Mouse (Mus musculus) liver, embryonic 13.5 days (tissue): ENCODE results near the gene Ube2g1. TPM values are rescaled to one million over a fixed set of nuclear protein-coding genes. Genes with fewer than 3 reads are reported as not detected.

Experiments used
- microRNA-seq: library from miRNA; unstranded; fragments of <30 nt; microRNA quantifications from one replicate; pipeline ENCODE4, GENCODE M21; 2016
- polyA plus RNA-seq: library from polyadenylated mRNA; unstranded; fragments of >200 nt; fragmentation: Nextera tagmentation; extraction: Ambion mirVana; gene quantifications from 2 replicates; pipeline ENCODE4 v1.2.1, GENCODE M21; 2015

The Ube2g1 gene
- polyA plus RNA-seq, 1 experiment from 2014 or later, result 24.8 TPM

Small RNAs within 50 kb of the gene (microRNA-seq; reads per million reads assigned to microRNA genes)
- not detected for gene Gm25678

Other genes with a start within 250 kb of the Ube2g1 start
- not detected in 2 replicates for gene Tekt1, start 244.8 kb upstream of the Ube2g1 start, polyA plus RNA-seq
- gene Smtnl2, start 195.6 kb upstream of the Ube2g1 start, polyA plus RNA-seq, result 5.4 and 5.5 TPM in 2 replicates
- gene Ggt6, start 171.8 kb upstream of the Ube2g1 start, polyA plus RNA-seq, result not detected in 2 replicates
- 129 and 138 TPM in 2 replicates for gene Mybbp1a, start 165.9 kb upstream of the Ube2g1 start, polyA plus RNA-seq
- 4.3 and 5.5 TPM in 2 replicates for gene Spns2, start 117.4 kb upstream of the Ube2g1 start, polyA plus RNA-seq
- 1.5 and 2.0 TPM in 2 replicates for gene Spns3, start 56.8 kb upstream of the Ube2g1 start, polyA plus RNA-seq
- gene Ankfy1, start 82.7 kb downstream of the Ube2g1 start, polyA plus RNA-seq, result 9.2 and 11.8 TPM in 2 replicates
- 4.1 and 4.8 TPM in 2 replicates for gene Cyb5d2, start 188.9 kb downstream of the Ube2g1 start, polyA plus RNA-seq
- 3.8 and 4.2 TPM in 2 replicates for gene Zzef1, start 188.9 kb downstream of the Ube2g1 start, polyA plus RNA-seq